Mouse (Mus musculus): Measurements from ENCODE around the gene Nps.
A peak's percentile ranks its signal among the peaks of the same experiment; 100 is the strongest.

The Nps gene

GRCm38 (mm10) chr7:135258053-135258753 is at the start of gene Nps:
TSS of gene Nps (plus strand) at chr7:135258703.
- DNase-seq (ENCODE audit: low spot score in 2 of 2): peak in 1 of 2 experiments; percentile 4

- DNase-seq (ENCODE audit: low spot score in 2 of 2): no peak
Measured at GRCm38 (mm10) chr7:135208947-135209567, 49.4 kb upstream of the Nps start.

- DNase-seq (ENCODE audit: low spot score in 2 of 2): no peak
Measured at GRCm38 (mm10) chr7:135210296-135210695, 48.2 kb upstream of the Nps start.

GRCm38 (mm10) chr7:135210831-135211230 is 47.7 kb upstream of the Nps start:
- DNase-seq (ENCODE audit: low spot score in 2 of 2): no peak

GRCm38 (mm10) chr7:135212505-135212904 is 46.0 kb upstream of the Nps start:
- DNase-seq (ENCODE audit: low spot score in 2 of 2): no peak

- no peak for DNase-seq (ENCODE audit: low spot score in 2 of 2)
Measured at GRCm38 (mm10) chr7:135221475-135221874, 37.0 kb upstream of the Nps start.

GRCm38 (mm10) chr7:135226021-135226420 is 32.5 kb upstream of the Nps start:
- DNase-seq (ENCODE audit: low spot score in 2 of 2): no peak

- DNase-seq (ENCODE audit: low spot score in 2 of 2): no peak
Measured at GRCm38 (mm10) chr7:135237152-135237551, 21.4 kb upstream of the Nps start.

- no peak for DNase-seq (ENCODE audit: low spot score in 2 of 2)
Measured at GRCm38 (mm10) chr7:135239441-135239840, 19.1 kb upstream of the Nps start.

GRCm38 (mm10) chr7:135240006-135240405 is 18.5 kb upstream of the Nps start:
- no peak for DNase-seq (ENCODE audit: low spot score in 2 of 2)

GRCm38 (mm10) chr7:135240636-135241035 is 17.9 kb upstream of the Nps start:
- DNase-seq (ENCODE audit: low spot score in 2 of 2): no peak

GRCm38 (mm10) chr7:135244171-135244880 is 14.2 kb upstream of the Nps start:
- DNase-seq (ENCODE audit: low spot score in 2 of 2): no peak

GRCm38 (mm10) chr7:135246386-135246785 is 12.1 kb upstream of the Nps start:
- DNase-seq (ENCODE audit: low spot score in 2 of 2): no peak

GRCm38 (mm10) chr7:135253249-135253648 is 5.3 kb upstream of the Nps start:
- no peak for DNase-seq (ENCODE audit: low spot score in 2 of 2)

GRCm38 (mm10) chr7:135254423-135254822 is 4.1 kb upstream of the Nps start:
- no peak for DNase-seq (ENCODE audit: low spot score in 2 of 2)

GRCm38 (mm10) chr7:135271011-135271410 is 12.5 kb downstream of the Nps start:
- no peak for DNase-seq (ENCODE audit: low spot score in 2 of 2)

- no peak for DNase-seq (ENCODE audit: low spot score in 2 of 2)
Measured at GRCm38 (mm10) chr7:135283212-135283611, 24.7 kb downstream of the Nps start.

- no peak for DNase-seq (ENCODE audit: low spot score in 2 of 2)
Measured at GRCm38 (mm10) chr7:135289976-135290375, 31.5 kb downstream of the Nps start.

- peak; percentile 18 to 33 for DNase-seq (ENCODE audit: low spot score in 2 of 2)
Measured at GRCm38 (mm10) chr7:135291646-135292236, 33.2 kb downstream of the Nps start.

- no peak for DNase-seq (ENCODE audit: low spot score in 2 of 2)
Measured at GRCm38 (mm10) chr7:135294498-135294897, 36.0 kb downstream of the Nps start.

GRCm38 (mm10) chr7:135304496-135304895 is 46.0 kb downstream of the Nps start:
- peak in 1 of 2 experiments; percentile 23 for DNase-seq (ENCODE audit: low spot score in 2 of 2)
